Mouse (Mus musculus) embryonic facial prominence, embryonic 12.5 days (tissue): ENCODE data around the gene Nemp2. TPM values are rescaled to one million over a fixed set of nuclear protein-coding genes. Genes with fewer than 3 reads are reported as not detected.
"Not testable (repeated sequence)": the region's sequence is repeated elsewhere in the genome, so short reads cannot be mapped to it uniquely, and the experiment has no call there.

Experiments used
- ATAC-seq: fragments of 200-750 bp; cut with Nextera tagmentation; 2 replicates; pipeline ENCODE4 v1.8.0; 2017; ENCODE audit not compliant: insufficient number of reproducible peaks, insufficient read depth, low FRiP score, low TSS enrichment
- H3K27ac ChIP-seq: fragments of 300-500 bp; sonication (generic); 2 replicates; pipeline ENCODE4 v1.5.1; 2016; ENCODE audit warnings: mild to moderate bottlenecking
- H3K27me3 ChIP-seq: fragments of 300-500 bp; sonication (generic); 2 replicates; pipeline ENCODE4 v1.6.1; 2016; ENCODE audit warnings: mild to moderate bottlenecking, moderate library complexity
- H3K36me3 ChIP-seq: fragments of 300-500 bp; sonication (generic); 2 replicates; pipeline ENCODE4 v1.6.1; 2016; ENCODE audit warnings: mild to moderate bottlenecking
- H3K4me1 ChIP-seq: fragments of 300-500 bp; sonication (generic); 2 replicates; pipeline ENCODE4 v1.6.1; 2016
- H3K4me2 ChIP-seq: fragments of 300-500 bp; sonication (generic); replicated peaks from 2 replicates; pipeline ENCODE4 v1.6.1; 2016; ENCODE audit warnings: mild to moderate bottlenecking, moderate library complexity
- H3K4me3 ChIP-seq: fragments of 300-500 bp; sonication (generic); 2 replicates; pipeline ENCODE4 v1.5.1; 2016; ENCODE audit warnings: mild to moderate bottlenecking
- H3K9ac ChIP-seq: fragments of 300-500 bp; sonication (generic); 2 replicates; pipeline ENCODE4 v1.6.1; 2016; ENCODE audit warnings: mild to moderate bottlenecking, moderate library complexity
- H3K9me3 ChIP-seq: fragments of 300-500 bp; sonication (generic); 2 replicates; pipeline ENCODE4 v1.6.1; 2016; ENCODE audit warnings: mild to moderate bottlenecking, moderate library complexity
- WGBS: fragments of 180-500 bp; shearing (Covaris S2); methylation state at CpG from one replicate; pipeline ENCODE4 v1.1.7; 2016; 5-methylcytosine and 5-hydroxymethylcytosine counted together
- polyA plus RNA-seq: library from polyadenylated mRNA; unstranded; fragments of >200 nt; fragmentation: Nextera tagmentation; extraction: Ambion mirVana; gene quantifications from 2 replicates; pipeline ENCODE4 v1.2.1, GENCODE M21; 2016

Gene Nemp2
- polyA plus RNA-seq, 1 experiment from 2014 or later, result 12.2 TPM

DNA sequence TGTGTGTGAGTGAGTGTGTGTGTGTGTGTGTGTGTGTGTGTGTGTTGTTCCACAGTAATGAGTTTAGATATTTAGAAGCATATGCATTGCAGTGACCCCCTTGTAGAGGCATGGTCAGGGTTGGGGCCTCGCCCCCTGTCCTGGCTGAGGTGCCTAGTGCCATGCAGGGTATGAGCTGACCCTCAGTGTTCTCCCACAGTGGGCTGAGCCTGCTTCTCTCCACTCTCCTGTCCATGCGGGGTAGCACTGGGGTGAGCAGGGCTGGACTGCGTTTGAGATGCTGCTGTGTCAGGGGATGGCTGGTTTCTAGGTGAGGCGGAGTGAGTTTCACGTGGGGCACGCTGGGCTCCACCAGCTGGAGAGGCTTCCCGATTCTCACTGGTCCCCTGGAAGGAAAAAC lies 27.7 kb downstream of the Nemp2 start:
- Histone ChIP-seq H3K27me3 (no peaks in the 10 kb centered on the region), H3K9ac (no peak overlapping the region), H3K27ac (no peak overlapping the region), H3K4me2 (no peak overlapping the region), H3K4me1 (0 out of 2 replicates have a peak, but pooled peaks cover 2% of the 10 kb centered on the region), H3K9me3 (no peaks in the 10 kb centered on the region), H3K4me3 (no peak overlapping the region), H3K36me3 (no peaks in the 10 kb centered on the region)
- ATAC-seq, result no peak
- WGBS, result 76% methylated on average over 7 of the region's 7 CpGs

GRCm38 (mm10) chr1:52660278-52660677 lies 29.8 kb downstream of the Nemp2 start:
- Histone ChIP-seq H3K27ac (no peak overlapping the region), H3K9me3 (no peaks in the 10 kb centered on the region)
- no peak for ATAC-seq

DNA sequence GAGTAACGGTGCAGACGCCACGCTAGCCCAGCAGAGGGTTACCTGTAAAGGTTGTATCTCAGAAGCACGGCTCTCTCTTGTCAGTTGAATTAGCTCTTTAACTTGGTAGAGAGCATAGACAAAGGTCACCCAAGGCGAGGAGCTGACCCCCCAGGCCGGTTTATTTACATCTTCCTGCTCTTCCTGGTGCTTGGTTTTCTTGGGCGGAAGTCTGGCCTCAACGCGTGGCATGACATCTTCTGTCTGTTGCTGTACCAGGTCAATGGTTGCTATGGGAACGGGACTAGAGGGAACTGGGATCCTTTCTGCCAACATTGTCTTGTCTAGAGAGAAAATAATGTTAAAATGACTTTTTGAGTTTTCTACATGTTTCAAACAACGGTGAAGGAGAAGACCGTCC lies 30.3 kb downstream of the Nemp2 start:
- H3K27ac ChIP-seq, result no peak overlapping the region

More at GRCm38 (mm10) chr1:52660278-52660677, 29.8 kb downstream of the Nemp2 start:
- Histone ChIP-seq H3K4me3 (no peak overlapping the region), H3K4me1 (no peaks in the 10 kb centered on the region), H3K36me3 (no peaks in the 10 kb centered on the region), H3K4me2 (no peak overlapping the region), H3K9ac (no peak overlapping the region), H3K27me3 (no peaks in the 10 kb centered on the region)
- 77% methylated on average over 2 of the region's 2 CpGs for WGBS

DNA sequence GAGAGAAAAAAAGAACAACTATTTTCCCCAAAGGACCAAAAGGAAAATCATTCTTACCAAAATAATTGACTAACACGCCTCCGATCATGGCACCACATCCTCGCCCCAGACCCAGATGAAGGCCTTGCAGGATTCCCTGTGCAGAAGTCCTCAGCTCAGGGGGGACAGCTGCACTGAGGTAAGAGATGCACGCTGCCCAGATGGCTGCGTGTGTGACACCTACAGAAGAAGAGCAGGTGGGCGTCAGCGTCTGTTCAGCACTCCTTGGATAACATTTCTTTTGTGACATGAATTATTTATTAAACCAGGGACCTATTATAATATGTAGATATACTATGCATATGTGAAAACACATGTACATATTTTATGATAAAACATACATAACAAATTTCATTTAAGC lies 32.7 kb downstream of the Nemp2 start:
- Histone ChIP-seq H3K4me2 (no peak overlapping the region), H3K27me3 (no peaks in the 10 kb centered on the region), H3K27ac (no peak overlapping the region), H3K4me1 (no peaks in the 10 kb centered on the region), H3K4me3 (no peak overlapping the region), H3K9ac (no peak overlapping the region), H3K36me3 (no peaks in the 10 kb centered on the region), H3K9me3 (no peaks in the 10 kb centered on the region)
- 85% methylated on average over 7 of the region's 7 CpGs for WGBS
- no peak for ATAC-seq

More for the DNA sequence above, 30.3 kb downstream of the Nemp2 start:
- H3K27me3 ChIP-seq, result no peaks in the 10 kb centered on the region
- 81% methylated on average over 12 of the region's 12 CpGs for WGBS
- no peak for ATAC-seq
- no peaks in the 10 kb centered on the region for H3K36me3 ChIP-seq
- H3K9me3 ChIP-seq, result no peaks in the 10 kb centered on the region
- no peak overlapping the region for H3K4me2 ChIP-seq
- H3K4me3 ChIP-seq, result no peak overlapping the region
- no peak overlapping the region for H3K9ac ChIP-seq
- no peaks in the 10 kb centered on the region for H3K4me1 ChIP-seq

DNA sequence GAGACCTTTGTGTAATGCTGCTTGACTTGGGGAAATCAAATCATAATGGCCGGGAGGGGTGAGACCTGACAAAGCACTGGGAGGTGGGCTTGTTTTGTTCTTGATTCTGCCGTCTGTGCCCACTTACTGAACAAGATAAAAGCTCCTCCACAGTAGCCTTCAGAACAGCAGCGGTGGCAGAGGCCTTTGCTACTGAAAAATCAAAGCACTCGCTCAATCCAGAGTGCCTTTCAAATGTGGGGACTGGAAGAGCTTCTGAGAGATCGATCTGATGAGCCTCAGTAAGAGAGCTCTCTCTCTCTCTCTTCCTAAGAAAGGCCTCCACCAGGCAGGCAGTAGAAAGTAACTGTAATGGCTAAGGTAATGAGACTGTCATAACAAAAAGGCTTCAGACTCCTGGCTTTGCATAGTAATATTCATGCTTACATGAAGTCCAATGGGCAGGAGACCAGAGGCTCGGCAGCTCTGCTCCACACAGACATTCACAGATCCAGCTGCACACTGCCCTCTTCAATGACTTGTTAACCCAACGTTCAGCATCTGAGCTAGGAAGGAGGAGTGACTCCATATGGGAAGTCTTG lies 38.3 kb downstream of the Nemp2 start:
- Histone ChIP-seq H3K36me3 (no peaks in the 10 kb centered on the region), H3K27ac (no peak overlapping the region), H3K4me2 (no peak overlapping the region), H3K27me3 (no peaks in the 10 kb centered on the region), H3K4me1 (no peaks in the 10 kb centered on the region), H3K4me3 (no peak overlapping the region), H3K9ac (no peak overlapping the region), H3K9me3 (no peaks in the 10 kb centered on the region)
- no peak for ATAC-seq
- WGBS, result 45% methylated on average over 7 of the region's 7 CpGs

DNA sequence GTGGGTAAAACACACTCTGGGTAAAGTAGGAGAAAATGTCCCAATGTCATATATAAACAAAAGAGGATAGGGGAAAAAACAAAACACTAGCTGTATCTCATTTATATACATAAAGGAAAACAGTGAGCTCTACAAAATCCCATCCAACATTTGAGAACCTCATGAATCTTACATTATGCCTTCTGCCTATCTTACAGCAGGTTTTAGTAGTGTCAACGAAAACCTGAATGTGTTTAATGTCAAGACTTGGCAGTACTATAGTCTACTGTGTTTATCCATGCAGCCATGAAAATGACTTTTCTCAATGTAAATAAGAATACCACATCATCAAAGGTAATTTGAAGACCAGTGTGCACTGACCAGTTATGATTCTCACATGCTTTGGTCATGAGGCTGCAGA lies 39.4 kb downstream of the Nemp2 start:
- H3K27ac ChIP-seq, result no peak overlapping the region
- H3K4me1 ChIP-seq, result no peaks in the 10 kb centered on the region
- WGBS, result 85% methylated on average over 1 of the region's 1 CpGs
- H3K4me2 ChIP-seq, result no peak overlapping the region
- no peaks in the 10 kb centered on the region for H3K27me3 ChIP-seq
- ATAC-seq, result no peak
- H3K9ac ChIP-seq, result no peak overlapping the region
- H3K9me3 ChIP-seq, result no peaks in the 10 kb centered on the region
- H3K36me3 ChIP-seq, result no peaks in the 10 kb centered on the region
- no peak overlapping the region for H3K4me3 ChIP-seq

GRCm38 (mm10) chr1:52675561-52676551 lies 45.4 kb downstream of the Nemp2 start:
- Histone ChIP-seq H3K36me3 (no peaks in the 10 kb centered on the region), H3K27me3 (no peaks in the 10 kb centered on the region), H3K27ac (no peak overlapping the region), H3K4me3 (no peak overlapping the region), H3K9me3 (no peaks in the 10 kb centered on the region), H3K9ac (no peak overlapping the region), H3K4me2 (no peak overlapping the region), H3K4me1 (no peaks in the 10 kb centered on the region; the same call in 1 of the 2 replicates)
- ATAC-seq, result no peak
- 57% methylated on average over 7 of the region's 7 CpGs for WGBS

GRCm38 (mm10) chr1:52676621-52677020 lies 46.1 kb downstream of the Nemp2 start:
- Histone ChIP-seq H3K4me1 (no peaks in the 10 kb centered on the region; the same call in 1 of the 2 replicates), H3K9ac (no peak overlapping the region), H3K27ac (no peak overlapping the region), H3K4me2 (no peak overlapping the region), H3K9me3 (no peaks in the 10 kb centered on the region), H3K27me3 (no peaks in the 10 kb centered on the region), H3K36me3 (no peaks in the 10 kb centered on the region), H3K4me3 (no peak overlapping the region)
- no peak for ATAC-seq
- WGBS, result 64% methylated on average over 3 of the region's 3 CpGs

DNA sequence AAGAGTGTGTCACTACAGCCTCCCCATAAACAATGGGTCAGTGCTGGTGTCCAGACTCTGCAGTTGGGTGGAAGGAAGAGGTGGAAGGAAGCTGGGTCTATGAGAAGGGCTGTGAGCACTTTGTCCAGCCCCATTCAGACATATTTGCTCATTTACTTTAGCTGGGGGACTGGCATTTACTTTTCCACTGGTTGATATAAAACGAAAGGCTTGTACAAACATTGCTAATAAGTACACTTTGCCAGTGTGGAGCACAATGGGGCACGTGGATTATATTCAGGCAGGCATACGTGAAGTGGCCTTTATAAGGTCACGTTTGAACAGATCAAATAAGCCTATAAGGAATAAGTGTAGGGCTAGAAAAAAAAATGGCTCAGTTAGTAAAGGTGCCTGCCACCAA lies 53.0 kb downstream of the Nemp2 start:
- Histone ChIP-seq H3K4me1 (no peaks in the 10 kb centered on the region), H3K4me3 (no peak overlapping the region), H3K27ac (no peak overlapping the region), H3K4me2 (no peak overlapping the region), H3K36me3 (no peaks in the 10 kb centered on the region), H3K27me3 (no peaks in the 10 kb centered on the region), H3K9ac (no peak overlapping the region), H3K9me3 (no peaks in the 10 kb centered on the region)
- no peak for ATAC-seq
- 79% methylated on average over 4 of the region's 4 CpGs for WGBS

DNA sequence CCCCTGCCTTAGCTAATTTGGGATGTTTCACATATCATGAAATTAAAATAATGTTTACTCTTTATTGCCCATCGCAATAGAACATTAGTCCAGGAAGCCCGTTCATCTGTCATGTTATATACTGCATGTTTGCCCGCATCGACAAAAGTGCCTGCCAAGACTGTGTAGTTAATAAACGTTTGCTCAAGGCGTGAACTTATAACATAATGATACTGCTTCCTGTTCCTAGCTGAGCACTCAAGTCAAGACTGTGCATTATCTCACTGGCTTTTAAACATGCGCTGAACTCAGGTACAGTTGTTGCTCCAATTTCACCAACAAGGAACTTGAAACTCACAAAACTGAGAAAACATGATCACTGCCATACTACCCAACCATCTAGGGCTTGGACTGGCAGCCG lies 57.1 kb downstream of the Nemp2 start:
- no peak for ATAC-seq
- Histone ChIP-seq H3K4me1 (no peaks in the 10 kb centered on the region), H3K4me3 (no peak overlapping the region), H3K9me3 (no peaks in the 10 kb centered on the region), H3K9ac (no peak overlapping the region), H3K27me3 (no peaks in the 10 kb centered on the region), H3K27ac (no peak overlapping the region), H3K36me3 (no peaks in the 10 kb centered on the region), H3K4me2 (no peak overlapping the region)
- 89% methylated on average over 8 of the region's 8 CpGs for WGBS

GRCm38 (mm10) chr1:52694456-52694855 lies 64.0 kb downstream of the Nemp2 start:
- 97% methylated on average over 13 of the region's 13 CpGs for WGBS
- ATAC-seq, result not testable (repeated sequence)

More at GRCm38 (mm10) chr1:52694456-52694855, 64.0 kb downstream of the Nemp2 start:
- H3K27ac ChIP-seq, H3K4me2 ChIP-seq, H3K27me3 ChIP-seq, H3K4me3 ChIP-seq, H3K4me1 ChIP-seq, H3K9me3 ChIP-seq, H3K9ac ChIP-seq, H3K36me3 ChIP-seq: not testable (repeated sequence)
